ENCODE assay signal across 7 mouse cellular contexts in genomic region chr11:97698741-97699611, GRCm38 (mm10). TPM values are rescaled to one million over a fixed set of nuclear protein-coding genes. Genes with fewer than 3 reads are reported as not detected.
DNase-seq lines count a peak whose midpoint lies in the region; ATAC-seq and TF ChIP-seq lines count a peak whose summit lies in the region.

No protein-coding gene starts in this region.

- H3K36me3 ChIP-seq in G1E (replicated peaks) (peaks cover 2% of the 10 kb centered on the region), macrophage (ENCODE audit: inconsistent target) (no peaks in the 10 kb centered on the region)
- H3K36me3 ChIP-seq in embryonic facial prominence, embryonic 14.5 days (ENCODE audit: control insufficient read depth, insufficient read depth, low read length) = no peaks in the 10 kb centered on the region
- no peaks in the 10 kb centered on the region for H3K36me3 ChIP-seq in heart, embryonic 16.5 days (ENCODE audit: control insufficient read depth, insufficient read depth)
- H3K36me3 ChIP-seq in stomach, embryonic 15.5 days = no peaks in the 10 kb centered on the region

- under 1% methylated on average over 33 of the region's 63 CpGs for WGBS in embryonic facial prominence, embryonic 14.5 days
- under 1% methylated on average over 61 of the region's 63 CpGs for WGBS in heart, embryonic 16.5 days
- whole genome bisulfite sequencing in macrophage (ENCODE audit: missing documents) = 1% methylated on average over 46 of the region's 63 CpGs
- WGBS in stomach, embryonic 15.5 days = under 1% methylated on average over 52 of the region's 63 CpGs

- H3K9ac ChIP-seq in embryonic facial prominence, embryonic 14.5 days (ENCODE audit: low read depth, low read length) = peak overlapping the region; percentile 94
- H3K9ac ChIP-seq in heart, embryonic 16.5 days (ENCODE audit: low read length) = peak overlapping the region; percentile 97
- peak overlapping the region; percentile 82 for H3K9ac ChIP-seq in stomach, embryonic 15.5 days

- H3K4me3 ChIP-seq in G1E (ENCODE audit: low read depth, low read length) (peak overlapping the region; percentile 70), macrophage (ENCODE audit: inconsistent target) (peak overlapping the region; percentile 46)
- peak overlapping the region; percentile 89 for H3K4me3 ChIP-seq in embryonic facial prominence, embryonic 14.5 days (ENCODE audit: low read depth, low read length)
- H3K4me3 ChIP-seq in heart, embryonic 16.5 days (ENCODE audit: low read length) = peak overlapping the region; percentile 95
- peak overlapping the region; percentile 89 for H3K4me3 ChIP-seq in stomach, embryonic 15.5 days (replicated peaks)

- peaks cover 15% of the 10 kb centered on the region for H3K9me3 ChIP-seq in G1E (replicated peaks)
- no peaks in the 10 kb centered on the region for H3K9me3 ChIP-seq in embryonic facial prominence, embryonic 14.5 days (ENCODE audit: control insufficient read depth, low read length)
- H3K9me3 ChIP-seq in heart, embryonic 16.5 days (replicated peaks; ENCODE audit: control insufficient read depth, low read length) = no peaks in the 10 kb centered on the region
- H3K9me3 ChIP-seq in stomach, embryonic 15.5 days = no peaks in the 10 kb centered on the region

- ATAC-seq in G1E (ENCODE audit: extremely low read depth, insufficient number of reproducible peaks, low FRiP score, poor library complexity, severe bottlenecking) = no peak
- ATAC-seq in embryonic facial prominence, embryonic 14.5 days (ENCODE audit: low read depth) = no peak
- ATAC-seq in heart, embryonic 16.5 days (replicated peaks; ENCODE audit: extremely low read depth, insufficient read depth, low FRiP score) = peak; percentile 3; the same call in 1 of the 2 replicates
- no peak for ATAC-seq in stomach, embryonic 15.5 days (ENCODE audit: insufficient read depth, low FRiP score, low read depth)

- peak overlapping the region; percentile 84 for H3K4me2 ChIP-seq in embryonic facial prominence, embryonic 14.5 days (ENCODE audit: low read depth, low read length)
- peak overlapping the region; percentile 93 for H3K4me2 ChIP-seq in heart, embryonic 16.5 days (ENCODE audit: low read depth, low read length)
- H3K4me2 ChIP-seq in stomach, embryonic 15.5 days = peak overlapping the region; percentile 92

- peaks cover 7% of the 10 kb centered on the region for H3K79me2 ChIP-seq in macrophage (ENCODE audit: inconsistent target)

- H3K27me3 ChIP-seq in G1E (ENCODE audit: insufficient read depth, low read length) = peaks cover 72% of the 10 kb centered on the region
- no peaks in the 10 kb centered on the region for H3K27me3 ChIP-seq in embryonic facial prominence, embryonic 14.5 days (replicated peaks; ENCODE audit: control insufficient read depth, insufficient read depth, low read length)
- no peaks in the 10 kb centered on the region for H3K27me3 ChIP-seq in heart, embryonic 16.5 days (ENCODE audit: control insufficient read depth, insufficient read depth, low read length)
- H3K27me3 ChIP-seq in stomach, embryonic 15.5 days (replicated peaks) = no peaks in the 10 kb centered on the region

- peaks cover 48% of the 10 kb centered on the region for H3K4me1 ChIP-seq in G1E (ENCODE audit: insufficient read depth, low read depth, low read length)
- peaks cover 41% of the 10 kb centered on the region for H3K4me1 ChIP-seq in embryonic facial prominence, embryonic 14.5 days (ENCODE audit: control insufficient read depth, insufficient read depth, low read length)
- H3K4me1 ChIP-seq in heart, embryonic 16.5 days (ENCODE audit: control insufficient read depth, insufficient read depth, low read length) = peaks cover 60% of the 10 kb centered on the region
- peaks cover 55% of the 10 kb centered on the region for H3K4me1 ChIP-seq in stomach, embryonic 15.5 days

- TF ChIP-seq CTCF in G1E (IDR thresholded peaks at IDR 0.05; ENCODE audit: low read depth, low read length) = no peak

- H3K27ac ChIP-seq in embryonic facial prominence, embryonic 14.5 days (replicated peaks; ENCODE audit: low read depth, low read length) = peak overlapping the region; percentile 98
- peak overlapping the region; percentile 97 for H3K27ac ChIP-seq in heart, embryonic 16.5 days (ENCODE audit: low read length)
- H3K27ac ChIP-seq in macrophage = no peak overlapping the region
- H3K27ac ChIP-seq in stomach, embryonic 15.5 days = peak overlapping the region; percentile 99

- peak; percentile 55 for DNase-seq in G1E (ENCODE audit: low spot score)
- DNase-seq in adrenal gland, postnatal 10 days = peak; percentile 89
- DNase-seq in embryonic facial prominence, embryonic 14.5 days (ENCODE audit: low spot score) = peak; percentile 84
- DNase-seq in kidney, postnatal 25 days = peak; percentile 83 to 93

RNA-seq across cellular contexts. Expression of gene Pcgf2, which starts 1.3 kb away (rescaled TPM):
- total RNA-seq in G1E (2014; fragmentation: Nextera tagmentation) = 5.4 and 7.2 TPM in 2 replicates
- total RNA-seq in G1E (2017) = 0.41 TPM in 1 of 2 replicates, not detected in the other
- 18.5 and 21.1 TPM in 2 replicates for polyA plus RNA-seq in G1E (2012)
- total RNA-seq in adrenal gland, postnatal 10 days (2021) = 10 to 100 TPM; 29.7 to 41.0 TPM
- polyA plus RNA-seq in embryonic facial prominence, embryonic 14.5 days (2014; fragmentation: Nextera tagmentation; extraction: Ambion mirVana) = 12.7 and 13.2 TPM in 2 replicates
- polyA plus RNA-seq in heart, embryonic 16.5 days (2015; fragmentation: Nextera tagmentation; extraction: Ambion mirVana) = 11.4 and 14.2 TPM in 2 replicates
- total RNA-seq in macrophage (2018; cell fraction: chromatin; rRNA removed) = 10 to 100 TPM in 4 of 26 experiments, 1 to 10 TPM in 22; 1.5 to 14.1 (median 5.0) TPM
- total RNA-seq in macrophage (2018; cell fraction: cytosol; rRNA removed) = 1 to 10 TPM; 1.3 to 4.5 (median 2.8) TPM
- total RNA-seq in macrophage (2018; cell fraction: nucleus; rRNA removed) = 10 to 100 TPM in 1 of 26 experiments, 1 to 10 TPM in 24, under 1 TPM in 1; 0.79 to 11.9 (median 3.8) TPM
- 3.7 to 7.5 TPM (median 3.9 TPM) in 3 replicates for polyA plus RNA-seq in macrophage (2018)
- polyA plus RNA-seq in stomach, embryonic 15.5 days (2015; fragmentation: Nextera tagmentation; extraction: Ambion mirVana) = 12.1 and 13.6 TPM in 2 replicates

RNA-seq across cellular contexts. Expression of gene Psmb3, which starts 4.2 kb away (rescaled TPM):
- 49.9 and 78.3 TPM in 2 replicates for total RNA-seq in G1E (2014; fragmentation: Nextera tagmentation)
- total RNA-seq in G1E (2017) = 191 and 258 TPM in 2 replicates
- 23.7 and 93.4 TPM in 2 replicates for polyA plus RNA-seq in G1E (2012)
- total RNA-seq in adrenal gland, postnatal 10 days (2021) = 100 to 1,000 TPM; 231 to 234 TPM
- polyA plus RNA-seq in embryonic facial prominence, embryonic 14.5 days (2014; fragmentation: Nextera tagmentation; extraction: Ambion mirVana) = 474 and 478 TPM in 2 replicates
- polyA plus RNA-seq in heart, embryonic 16.5 days (2015; fragmentation: Nextera tagmentation; extraction: Ambion mirVana) = 359 and 395 TPM in 2 replicates
- 10 to 100 TPM; 10.0 to 72.1 (median 43.9) TPM for total RNA-seq in macrophage (2018; cell fraction: chromatin; rRNA removed)
- total RNA-seq in macrophage (2018; cell fraction: cytosol; rRNA removed) = 100 to 1,000 TPM in 17 of 26 experiments, 10 to 100 TPM in 9; 79.3 to 179 (median 122) TPM
- total RNA-seq in macrophage (2018; cell fraction: nucleus; rRNA removed) = 10 to 100 TPM; 15.5 to 75.8 (median 38.9) TPM
- 79.7 to 207 TPM (median 133 TPM) in 3 replicates for polyA plus RNA-seq in macrophage (2018)
- polyA plus RNA-seq in stomach, embryonic 15.5 days (2015; fragmentation: Nextera tagmentation; extraction: Ambion mirVana) = 396 and 424 TPM in 2 replicates

RNA-seq across cellular contexts. Expression of gene Cisd3, which starts 13.3 kb away (rescaled TPM):
- total RNA-seq in G1E (2014; fragmentation: Nextera tagmentation) (14.7 and 19.1 TPM in 2 replicates), G1E (2017) (8.8 and 14.9 TPM in 2 replicates)
- polyA plus RNA-seq in G1E (2012) (0.69 and 2.6 TPM in 2 replicates), macrophage (2018) (9.0 to 17.9 TPM (median 13.7 TPM) in 3 replicates)
- total RNA-seq in adrenal gland, postnatal 10 days (2021) = 100 to 1,000 TPM; 260 to 277 TPM
- 24.5 and 29.3 TPM in 2 replicates for polyA plus RNA-seq in embryonic facial prominence, embryonic 14.5 days (2014; fragmentation: Nextera tagmentation; extraction: Ambion mirVana)
- 81.1 and 86.1 TPM in 2 replicates for polyA plus RNA-seq in heart, embryonic 16.5 days (2015; fragmentation: Nextera tagmentation; extraction: Ambion mirVana)
- 1 to 10 TPM in 23 of 26 experiments, not detected in 3; 1.3 to 8.3 (median 3.4) TPM for total RNA-seq in macrophage (2018; cell fraction: chromatin; rRNA removed)
- 10 to 100 TPM in 25 of 26 experiments, 1 to 10 TPM in 1; 8.5 to 24.4 (median 14.3) TPM for total RNA-seq in macrophage (2018; cell fraction: cytosol; rRNA removed)
- total RNA-seq in macrophage (2018; cell fraction: nucleus; rRNA removed) = 10 to 100 TPM in 1 of 26 experiments, 1 to 10 TPM in 25; 2.2 to 10.3 (median 5.7) TPM
- polyA plus RNA-seq in stomach, embryonic 15.5 days (2015; fragmentation: Nextera tagmentation; extraction: Ambion mirVana) = 37.2 and 40.7 TPM in 2 replicates

RNA-seq across cellular contexts. Expression of gene Mllt6, which starts 35.8 kb away (rescaled TPM):
- total RNA-seq in G1E (2014; fragmentation: Nextera tagmentation) (16.5 and 18.7 TPM in 2 replicates), G1E (2017) (10.9 and 11.2 TPM in 2 replicates)
- polyA plus RNA-seq in G1E (2012) (38.3 and 42.6 TPM in 2 replicates), macrophage (2018) (8.7 to 23.8 TPM (median 10.1 TPM) in 3 replicates)
- total RNA-seq in adrenal gland, postnatal 10 days (2021) = 10 to 100 TPM; 36.1 to 48.2 TPM
- 3.5 and 4.5 TPM in 2 replicates for polyA plus RNA-seq in embryonic facial prominence, embryonic 14.5 days (2014; fragmentation: Nextera tagmentation; extraction: Ambion mirVana)
- 2.1 and 2.8 TPM in 2 replicates for polyA plus RNA-seq in heart, embryonic 16.5 days (2015; fragmentation: Nextera tagmentation; extraction: Ambion mirVana)
- total RNA-seq in macrophage (2018; cell fraction: chromatin; rRNA removed) = 100 to 1,000 TPM in 18 of 26 experiments, 10 to 100 TPM in 8; 46.5 to 707 (median 220) TPM
- total RNA-seq in macrophage (2018; cell fraction: cytosol; rRNA removed) = 10 to 100 TPM; 22.9 to 78.9 (median 49.8) TPM
- total RNA-seq in macrophage (2018; cell fraction: nucleus; rRNA removed) = 100 to 1,000 TPM in 17 of 26 experiments, 10 to 100 TPM in 9; 29.9 to 419 (median 127) TPM
- polyA plus RNA-seq in stomach, embryonic 15.5 days (2015; fragmentation: Nextera tagmentation; extraction: Ambion mirVana) = 2.2 TPM in 2 replicates

RNA-seq across cellular contexts. Expression of gene Pip4k2b, which starts 45.5 kb away (rescaled TPM):
- 19.6 and 23.2 TPM in 2 replicates for total RNA-seq in G1E (2014; fragmentation: Nextera tagmentation)
- 14.5 and 16.7 TPM in 2 replicates for total RNA-seq in G1E (2017)
- polyA plus RNA-seq in G1E (2012) = 22.0 and 25.6 TPM in 2 replicates
- 10 to 100 TPM; 27.3 to 33.3 TPM for total RNA-seq in adrenal gland, postnatal 10 days (2021)
- 2.2 and 2.6 TPM in 2 replicates for polyA plus RNA-seq in embryonic facial prominence, embryonic 14.5 days (2014; fragmentation: Nextera tagmentation; extraction: Ambion mirVana)
- polyA plus RNA-seq in heart, embryonic 16.5 days (2015; fragmentation: Nextera tagmentation; extraction: Ambion mirVana) = 0.81 and 1.1 TPM in 2 replicates
- total RNA-seq in macrophage (2018; cell fraction: chromatin; rRNA removed) = 10 to 100 TPM in 14 of 26 experiments, 1 to 10 TPM in 12; 3.1 to 22.8 (median 10.8) TPM
- 10 to 100 TPM; 14.7 to 51.5 (median 32.9) TPM for total RNA-seq in macrophage (2018; cell fraction: cytosol; rRNA removed)
- total RNA-seq in macrophage (2018; cell fraction: nucleus; rRNA removed) = 10 to 100 TPM in 21 of 26 experiments, 1 to 10 TPM in 5; 7.7 to 51.0 (median 24.1) TPM
- polyA plus RNA-seq in macrophage (2018) = 25.4 to 37.6 TPM (median 25.7 TPM) in 3 replicates
- polyA plus RNA-seq in stomach, embryonic 15.5 days (2015; fragmentation: Nextera tagmentation; extraction: Ambion mirVana) = 1.4 and 1.5 TPM in 2 replicates
